Mouse (Mus musculus) left cerebral cortex, adult 2 months (tissue): ENCODE results near the gene Lpar6. TPM values are rescaled to one million over a fixed set of nuclear protein-coding genes. Genes with fewer than 3 reads are reported as not detected.

Experiments
- DNase-seq, 2 experiments: peaks; one replicate each; pipeline ENCODE4 v3.0.0; 2021 to 2022; ENCODE audit warnings: low spot score in 2 of 2, mixed read lengths in 1 of 2; ENCODE audit errors: extremely low spot score in 1 of 2
- H3K27ac ChIP-seq: fragments of 200-600 bp; 2 replicates; pipeline ENCODE4 v1.8.1; 2022
- H3K4me3 ChIP-seq: fragments of 200-600 bp; 2 replicates; pipeline ENCODE4 v1.8.1; 2022
- CTCF ChIP-seq: fragments of 200-600 bp; IDR thresholded peaks from 2 replicates; pipeline ENCODE4 v1.8.1; 2022; ENCODE audit warnings: antibody characterized with exemption, mild to moderate bottlenecking, moderate library complexity
- intact Hi-C: fragments of 180-260 bp; cut with DNase I; formaldehyde crosslinking; loops from one replicate; pipeline ENCODE4 v1.15.1; 2025
- microRNA-seq, 2 experiments: library from miRNA; unstranded; fragments of <30 nt; microRNA quantifications; one replicate each; pipeline ENCODE4 v1.2.0; 2021
- total RNA-seq, 2 experiments: library from RNA; stranded (reverse); gene quantifications; 2 replicates each; pipeline ENCODE4 v1.2.3; 2021

Gene Lpar6
- total RNA-seq, 2 experiments from 2014 or later, result 1.1 to 1.3 TPM

DNA sequence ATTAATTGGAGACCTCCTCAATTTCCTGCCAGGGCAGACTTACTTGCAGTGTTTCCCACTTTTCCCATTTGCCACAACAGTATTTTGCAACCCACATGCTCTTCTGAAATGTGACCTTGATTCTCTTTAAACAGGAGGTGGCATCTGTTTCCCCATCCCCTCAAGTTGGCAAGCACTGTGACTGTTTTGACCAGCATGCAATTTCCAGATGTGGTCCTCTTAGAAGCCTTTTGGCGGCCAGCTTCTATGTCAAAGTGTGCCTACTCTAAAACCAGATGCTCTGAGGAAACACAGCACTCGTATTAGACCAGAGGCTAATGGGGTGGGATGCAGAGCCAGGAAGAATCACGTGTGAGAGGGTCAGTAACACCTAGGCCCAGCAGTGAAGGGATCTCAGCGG lies 20.5 kb downstream of the Lpar6 start:
- DNase-seq, result no peak
- intact Hi-C loops, result no loop called here
- no peak overlapping the region for H3K4me3 ChIP-seq
- H3K27ac ChIP-seq, result no peak overlapping the region
- no peak for TF ChIP-seq CTCF

DNA sequence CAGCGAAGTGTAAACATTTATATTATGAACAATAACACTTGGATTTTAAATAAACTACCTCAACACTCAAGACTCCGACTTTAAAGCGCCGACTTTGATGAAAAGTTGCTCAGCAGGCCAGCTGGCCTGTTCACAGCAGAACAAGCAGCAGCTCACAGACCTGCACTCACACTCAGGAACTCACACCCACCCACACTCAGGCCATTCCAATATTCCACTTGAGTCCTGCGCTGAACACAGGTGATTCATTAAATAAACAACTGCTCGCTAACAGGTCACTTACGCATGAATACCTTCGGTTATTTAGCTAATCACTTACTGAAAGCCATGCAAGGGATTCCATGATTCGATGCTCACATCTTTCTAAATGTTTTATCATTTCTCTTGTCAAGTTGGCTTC lies 24.5 kb downstream of the Lpar6 start:
- TF ChIP-seq CTCF, result no peak
- intact Hi-C loops, result no loop called here

DNA sequence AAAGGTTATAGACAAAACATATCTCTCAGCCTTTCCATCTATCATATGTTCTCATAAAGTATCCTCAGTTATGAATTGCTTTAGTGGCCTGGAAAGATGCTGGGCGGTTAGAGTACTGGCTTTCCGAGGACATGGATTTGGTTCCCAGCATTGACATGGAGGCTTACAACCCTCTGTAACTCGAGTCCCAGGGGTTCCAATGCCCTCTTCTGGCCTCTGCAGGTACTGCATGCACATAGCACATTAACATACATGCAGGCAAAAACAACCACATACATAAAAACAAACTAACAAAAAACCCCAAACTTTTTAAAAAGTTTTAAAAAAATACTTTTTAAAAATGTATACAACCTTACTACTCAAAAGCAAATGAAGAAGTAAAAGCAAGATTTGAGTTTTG lies 28.5 kb downstream of the Lpar6 start:
- Histone ChIP-seq H3K27ac (no peak overlapping the region), H3K4me3 (no peak overlapping the region)
- intact Hi-C loops, result no loop called here
- TF ChIP-seq CTCF, result peak; percentile 32
- no peak for DNase-seq

More for the DNA sequence above, 24.5 kb downstream of the Lpar6 start:
- Histone ChIP-seq H3K27ac (no peak overlapping the region), H3K4me3 (no peak overlapping the region)
- DNase-seq, result no peak

DNA sequence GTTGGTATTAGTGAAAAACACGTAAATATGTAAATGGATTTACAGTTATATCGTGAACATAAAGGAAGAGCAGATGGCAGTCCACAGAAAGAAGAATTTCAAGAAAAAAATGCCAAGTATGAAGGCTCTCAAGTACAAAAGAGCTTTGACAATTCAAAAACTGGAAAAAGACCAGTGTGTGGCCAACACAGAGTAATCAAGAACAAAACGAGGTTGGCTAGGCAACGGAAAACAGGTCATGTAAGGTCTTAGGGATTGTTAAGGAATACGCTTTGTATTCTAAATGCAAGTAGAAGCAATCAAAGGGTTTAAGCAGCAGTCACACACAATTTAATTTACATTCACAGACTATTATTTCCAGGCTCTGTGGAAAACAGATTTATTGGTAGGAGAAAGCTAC lies 34.1 kb downstream of the Lpar6 start:
- Histone ChIP-seq H3K4me3 (no peak overlapping the region), H3K27ac (no peak overlapping the region)
- no peak for DNase-seq
- intact Hi-C loops, result no loop called here
- TF ChIP-seq CTCF, result no peak

DNA sequence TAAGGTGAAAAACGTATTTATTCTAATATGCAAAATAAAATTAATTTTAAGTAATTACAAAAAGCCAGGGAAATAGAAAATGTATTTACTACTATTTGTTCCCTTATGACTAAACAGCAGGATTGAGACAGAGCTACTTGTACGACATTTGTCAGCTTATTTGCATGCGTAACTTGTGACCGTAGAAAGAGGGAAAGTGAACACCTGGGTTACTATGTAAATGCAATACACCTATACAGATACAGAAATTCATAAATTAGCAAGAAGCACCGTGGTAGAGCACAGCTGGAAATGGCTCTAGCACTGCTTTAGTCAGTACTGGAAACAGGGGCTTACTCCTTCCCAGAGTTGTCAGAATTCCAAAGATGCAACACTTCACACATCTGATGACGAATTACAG lies 41.4 kb downstream of the Lpar6 start:
- TF ChIP-seq CTCF, result no peak

DNA sequence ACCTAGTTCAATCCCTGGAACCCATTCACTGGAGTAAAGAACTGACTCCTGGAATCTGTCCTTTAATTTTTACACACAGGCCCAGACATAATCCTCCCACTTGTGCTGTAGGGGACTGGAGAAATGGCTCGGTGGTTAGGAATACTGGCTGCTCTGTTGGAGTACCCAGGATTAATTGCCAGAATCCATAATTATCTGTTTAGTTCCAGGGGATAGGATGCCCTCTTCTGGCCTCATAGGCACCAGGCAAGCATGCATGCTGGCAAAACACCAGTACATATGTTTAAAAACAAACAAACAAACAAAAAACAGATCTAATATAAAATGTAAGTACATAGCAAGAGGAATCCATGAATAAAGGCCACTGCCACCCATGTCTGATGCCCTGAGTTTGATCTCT lies 43.3 kb downstream of the Lpar6 start:
- TF ChIP-seq CTCF, result peak; percentile 59
- intact Hi-C loops, result loop anchor here (2.0 kb wide), 1 partner anchor 174 kb away; no protein-coding TSS in a partner anchor
- no peak overlapping the region for H3K27ac ChIP-seq
- no peak overlapping the region for H3K4me3 ChIP-seq
- no peak for DNase-seq

More for the DNA sequence above, 41.4 kb downstream of the Lpar6 start:
- no peak overlapping the region for H3K4me3 ChIP-seq
- H3K27ac ChIP-seq, result no peak overlapping the region
- intact Hi-C loops, result no loop called here
- no peak for DNase-seq

DNA sequence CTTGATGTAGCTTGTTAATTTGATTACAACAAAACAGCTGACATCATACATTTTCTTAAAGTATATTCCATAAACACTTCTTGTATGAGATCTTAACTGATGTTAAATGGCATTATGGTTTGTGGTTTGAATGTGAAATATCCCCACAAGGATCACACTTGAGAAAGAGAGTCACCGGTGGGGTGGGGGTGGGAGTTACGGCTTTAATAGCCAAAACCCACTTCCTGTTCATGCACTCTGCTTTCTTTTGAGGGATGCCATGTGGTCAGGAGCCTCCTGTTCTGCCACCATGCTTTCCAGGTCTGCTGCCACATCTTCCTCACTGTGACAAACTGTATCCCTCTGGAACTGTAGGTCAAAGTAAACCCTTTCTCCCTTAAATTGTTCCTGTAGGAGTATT lies 52.2 kb downstream of the Lpar6 start:
- Histone ChIP-seq H3K27ac (no peak overlapping the region), H3K4me3 (no peak overlapping the region)
- TF ChIP-seq CTCF, result no peak
- no peak for DNase-seq
- intact Hi-C loops, result no loop called here

DNA sequence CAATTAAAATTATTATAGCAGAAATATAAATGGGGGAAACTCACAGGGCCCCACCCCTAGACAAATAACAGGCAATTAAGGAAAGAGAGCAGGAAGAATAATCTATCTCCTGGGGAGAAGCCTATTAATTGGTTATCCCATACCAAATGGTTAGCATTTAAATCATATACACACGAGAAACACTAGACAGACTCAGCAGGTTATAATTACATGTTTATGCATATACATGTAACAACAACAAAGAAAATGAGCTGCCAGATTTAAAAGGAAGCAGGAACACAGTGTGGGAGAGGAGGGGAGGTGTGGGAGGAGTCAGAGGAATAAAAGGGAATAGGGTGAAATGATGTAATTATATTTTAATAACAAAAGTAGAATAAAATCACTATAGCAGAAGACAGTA lies 54.7 kb downstream of the Lpar6 start:
- intact Hi-C loops, result no loop called here
- H3K4me3 ChIP-seq, result no peak overlapping the region
- H3K27ac ChIP-seq, result no peak overlapping the region
- no peak for TF ChIP-seq CTCF
- DNase-seq, result no peak

Small RNA genes lying within 50 kb of the gene (microRNA-seq; reads per million reads assigned to microRNA genes)
- gene Mir687, result 0 reads per million in 2 experiments

Other genes with a start within 250 kb of the Lpar6 start
- 1 to 10 TPM in 1 of 2 experiments, not detected in 1; 2.7 TPM for gene Cysltr2, start 188.8 kb upstream of the Lpar6 start, total RNA-seq
- 10 to 100 TPM; 19.1 to 20.6 TPM for gene Rcbtb2, start 114.9 kb upstream of the Lpar6 start, total RNA-seq
- 10 to 100 TPM; 29.7 to 30.5 TPM for gene Rb1, start 87.9 kb downstream of the Lpar6 start, total RNA-seq
- gene Itm2b, start 147.4 kb downstream of the Lpar6 start, total RNA-seq, result 100 to 1,000 TPM; 721 to 748 TPM